22 mouse cellular contexts compared by ENCODE assay signal in the genomic region with DNA sequence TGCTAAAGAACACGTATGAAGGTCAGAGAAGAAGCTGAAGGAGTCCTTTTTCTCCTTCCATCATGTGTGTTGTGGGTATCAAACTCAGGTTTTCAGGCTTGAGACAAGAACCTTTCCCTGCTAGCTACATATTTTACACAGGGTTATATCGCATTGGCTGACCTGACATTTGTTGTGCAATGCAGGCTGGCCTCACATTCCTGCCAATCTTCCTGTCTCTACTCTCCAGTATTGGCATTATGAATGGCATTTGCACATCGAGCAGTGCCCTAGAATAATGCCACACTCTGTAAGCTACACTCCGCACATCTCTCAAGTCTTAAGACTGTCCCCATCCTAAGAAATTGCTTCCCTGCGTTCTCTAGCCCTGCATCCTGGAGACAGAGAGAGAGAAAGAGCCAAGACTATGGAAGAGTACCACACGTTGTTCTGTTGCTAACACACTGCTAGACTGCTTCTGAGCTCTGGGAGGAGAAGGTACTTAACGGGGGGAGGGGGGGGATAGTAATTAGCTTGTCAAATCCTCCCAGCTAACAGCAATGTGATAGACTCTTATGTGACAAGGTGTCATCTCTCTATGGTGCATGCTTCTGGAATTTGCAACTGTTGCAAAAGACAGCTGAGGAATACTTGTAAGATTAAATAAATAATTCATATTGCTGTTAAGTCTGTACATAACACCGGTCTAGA. TPM values are rescaled to one million over a fixed set of nuclear protein-coding genes. Genes with fewer than 3 reads are reported as not detected.
A peak's percentile ranks its signal among the peaks of the same experiment; 100 is the strongest.
DNase-seq lines count a peak whose midpoint lies in the region; ATAC-seq lines count a peak whose summit lies in the region.
"Had no signal": no experiment of that assay in that cellular context is flagged by ENCODE, and none has a peak within 500 bp of the region (broad histone marks: within the 10 kb centered on the region; RNA-seq: fewer than 3 reads in every experiment).

No protein-coding gene starts in this region.

- intact Hi-C loops in gastrocnemius, postnatal 36 days (cut with DNase I) = no loop called here

- H3K4me2 ChIP-seq in forebrain, embryonic 15.5 days (replicated peaks) = no peak overlapping the region
- H3K4me2 ChIP-seq in forebrain, embryonic 11.5 days (ENCODE audit: low read depth, low read length, severe bottlenecking) = no peak overlapping the region
- H3K4me2 ChIP-seq in midbrain, embryonic 14.5 days (ENCODE audit: low read length) = no peak overlapping the region
- H3K4me2 ChIP-seq: heart, embryonic 15.5 days; hindbrain, embryonic 14.5 days; intestine, embryonic 15.5 days; liver, embryonic 15.5 days had no signal

- 0 out of 2 replicates have a peak, but pooled peaks cover 3% of the 10 kb centered on the region for H3K4me1 ChIP-seq in forebrain, embryonic 15.5 days
- H3K4me1 ChIP-seq in forebrain, embryonic 11.5 days (replicated peaks; ENCODE audit: control insufficient read depth, insufficient read depth, low read length) = no peaks in the 10 kb centered on the region
- H3K4me1 ChIP-seq in midbrain, embryonic 14.5 days (ENCODE audit: control insufficient read depth, insufficient read depth, low read length) = no peaks in the 10 kb centered on the region
- no peaks in the 10 kb centered on the region for H3K4me1 ChIP-seq in midbrain, embryonic 10.5 days
- H3K4me1 ChIP-seq: heart, embryonic 15.5 days; intestine, embryonic 15.5 days; liver, embryonic 15.5 days had no signal

- peak; percentile 41 for DNase-seq in adrenal gland, adult 2 months
- DNase-seq in adrenal gland, adult 18-20 months (ENCODE audit: low spot score in 2 of 2) = no peak
- no peak for DNase-seq in forebrain, embryonic 11.5 days (ENCODE audit: low spot score)
- peak; percentile 38 for DNase-seq in midbrain, embryonic 14.5 days
- DNase-seq in midbrain, embryonic 10.5 days (ENCODE audit: low spot score) = no peak
- DNase-seq in retina, postnatal 1 day = peak; percentile 52
- no peak for DNase-seq in gastrocnemius, postnatal 36 days
- DNase-seq: cerebellum, adult 9-10 months; gastrocnemius, adult 2 months; heart, postnatal 36 days; kidney, adult 8-10 months; kidney, postnatal 10 days; right cerebral cortex, postnatal 14 days had no signal

- H3K4me3 ChIP-seq in forebrain, embryonic 15.5 days = no peak overlapping the region
- no peak overlapping the region for H3K4me3 ChIP-seq in forebrain, embryonic 11.5 days (ENCODE audit: low read depth, low read length)
- H3K4me3 ChIP-seq in midbrain, embryonic 14.5 days (replicated peaks; ENCODE audit: low read depth, low read length) = no peak overlapping the region
- H3K4me3 ChIP-seq in midbrain, embryonic 10.5 days = no peak overlapping the region
- H3K4me3 ChIP-seq: erythroblast, embryonic 14.5 days; gastrocnemius, adult 2 months; heart, embryonic 15.5 days; intestine, embryonic 15.5 days; left cerebral cortex, adult 2 months; liver, embryonic 15.5 days had no signal

- WGBS in forebrain, embryonic 15.5 days = 56% methylated on average over 8 of the region's 8 CpGs
- 72% methylated on average over 8 of the region's 8 CpGs for WGBS in forebrain, embryonic 11.5 days
- 64% methylated on average over 8 of the region's 8 CpGs for WGBS in midbrain, embryonic 14.5 days
- WGBS in midbrain, embryonic 10.5 days = 77% methylated on average over 8 of the region's 8 CpGs

- no peaks in the 10 kb centered on the region for H3K36me3 ChIP-seq in forebrain, embryonic 15.5 days
- no peaks in the 10 kb centered on the region for H3K36me3 ChIP-seq in forebrain, embryonic 11.5 days (ENCODE audit: control insufficient read depth, insufficient read depth, low read length)
- no peaks in the 10 kb centered on the region for H3K36me3 ChIP-seq in midbrain, embryonic 14.5 days (ENCODE audit: control insufficient read depth, insufficient read depth, low read length)
- no peaks in the 10 kb centered on the region for H3K36me3 ChIP-seq in midbrain, embryonic 10.5 days
- H3K36me3 ChIP-seq: heart, embryonic 15.5 days; intestine, embryonic 15.5 days; liver, embryonic 15.5 days had no signal

- H3K27ac ChIP-seq in forebrain, embryonic 15.5 days (replicated peaks) = peak overlapping the region; percentile 48
- H3K27ac ChIP-seq in forebrain, embryonic 11.5 days (ENCODE audit: low read depth, low read length) = no peak overlapping the region
- no peak overlapping the region for H3K27ac ChIP-seq in midbrain, embryonic 14.5 days (replicated peaks; ENCODE audit: low read depth, low read length)
- no peak overlapping the region for H3K27ac ChIP-seq in midbrain, embryonic 10.5 days (replicated peaks)
- H3K27ac ChIP-seq: gastrocnemius, adult 2 months; heart, embryonic 15.5 days; hindbrain, embryonic 14.5 days; intestine, embryonic 15.5 days; left cerebral cortex, adult 2 months; liver, embryonic 15.5 days had no signal

- H3K27me3 ChIP-seq in forebrain, embryonic 15.5 days = no peaks in the 10 kb centered on the region
- H3K27me3 ChIP-seq in forebrain, embryonic 11.5 days (ENCODE audit: control insufficient read depth, insufficient read depth, low read length) = no peaks in the 10 kb centered on the region
- no peaks in the 10 kb centered on the region for H3K27me3 ChIP-seq in midbrain, embryonic 14.5 days (ENCODE audit: control insufficient read depth, insufficient read depth, low read length)
- H3K27me3 ChIP-seq in midbrain, embryonic 10.5 days (ENCODE audit: low read depth, poor library complexity, severe bottlenecking) = no peaks in the 10 kb centered on the region
- H3K27me3 ChIP-seq: heart, embryonic 15.5 days; intestine, embryonic 15.5 days; liver, embryonic 15.5 days had no signal

- ATAC-seq in forebrain, embryonic 15.5 days (replicated peaks) = peak; percentile 72; the same call in 1 of the 2 replicates
- ATAC-seq in forebrain, embryonic 11.5 days (replicated peaks; ENCODE audit: low FRiP score) = no peak
- ATAC-seq in midbrain, embryonic 14.5 days (ENCODE audit: low FRiP score, low TSS enrichment) = no peak
- ATAC-seq: activated CD4-positive, CD25-positive, alpha-beta regulatory T cell, adult 4 months; intestine, embryonic 15.5 days; midbrain, embryonic 16.5 days had no signal

- H3K9me3 ChIP-seq in forebrain, embryonic 15.5 days = no peaks in the 10 kb centered on the region
- no peaks in the 10 kb centered on the region for H3K9me3 ChIP-seq in forebrain, embryonic 11.5 days (ENCODE audit: control insufficient read depth, low read length)
- H3K9me3 ChIP-seq in midbrain, embryonic 14.5 days (ENCODE audit: control insufficient read depth, low read length) = no peaks in the 10 kb centered on the region
- no peaks in the 10 kb centered on the region for H3K9me3 ChIP-seq in midbrain, embryonic 10.5 days (replicated peaks)
- H3K9me3 ChIP-seq: heart, embryonic 15.5 days; intestine, embryonic 15.5 days; liver, embryonic 15.5 days had no signal

- no peak overlapping the region for H3K9ac ChIP-seq in forebrain, embryonic 15.5 days (replicated peaks)
- H3K9ac ChIP-seq in forebrain, embryonic 11.5 days (ENCODE audit: low read length) = no peak overlapping the region
- H3K9ac ChIP-seq in midbrain, embryonic 14.5 days (replicated peaks; ENCODE audit: low read length) = no peak overlapping the region
- H3K9ac ChIP-seq: heart, embryonic 15.5 days; hindbrain, embryonic 14.5 days; intestine, embryonic 15.5 days; liver, embryonic 15.5 days had no signal

RNA-seq across cellular contexts. Expression of a gene that starts 20.1 kb away (rescaled TPM):
- total RNA-seq in adrenal gland, adult 2 months (2021) = 100 to 1,000 TPM in 1 of 2 experiments, 10 to 100 TPM in 1; 95.0 to 144 TPM
- 54.2 and 59.5 TPM in 2 replicates for polyA plus RNA-seq in adrenal gland, adult 2 months (2012; rRNA removed)
- 100 to 1,000 TPM; 107 to 121 TPM for total RNA-seq in adrenal gland, adult 18-20 months (2021)
- polyA plus RNA-seq in forebrain, embryonic 15.5 days (2015; fragmentation: Nextera tagmentation; extraction: Ambion mirVana) = 30.5 and 34.0 TPM in 2 replicates
- polyA plus RNA-seq in forebrain, embryonic 11.5 days (2014; fragmentation: Nextera tagmentation; extraction: Ambion mirVana) = 15.5 and 16.1 TPM in 2 replicates
- 28.7 and 29.0 TPM in 2 replicates for polyA plus RNA-seq in midbrain, embryonic 14.5 days (2014; fragmentation: Nextera tagmentation; extraction: Ambion mirVana)
- polyA plus RNA-seq in midbrain, embryonic 10.5 days (2016; fragmentation: Nextera tagmentation; extraction: Ambion mirVana) = 19.1 and 20.7 TPM in 2 replicates
- total RNA-seq in gastrocnemius, postnatal 36 days (2021) = 10 to 100 TPM; 57.0 to 75.1 TPM

Comparison
In these comparisons a context has a peak if more than half of its experiments do, and no peak if none do; other contexts are left out.
1. DNase-seq: peak in adrenal gland, adult 2 months (single experiment), midbrain, embryonic 14.5 days (single experiment) and retina, postnatal 1 day (single experiment); none in adrenal gland, adult 18-20 months (0 of 2), forebrain, embryonic 11.5 days (single experiment), midbrain, embryonic 10.5 days (single experiment) and gastrocnemius, postnatal 36 days (0 of 2).